Mouse (Mus musculus) heart, postnatal 0 days (tissue): Measurements from ENCODE around the gene Rad51c.
"Not testable (repeated sequence)": the region's sequence is repeated elsewhere in the genome, so short reads cannot be mapped to it uniquely, and the experiment has no call there.

Source experiments
- CTCF ChIP-seq: IDR thresholded peaks from 2 replicates; pipeline ENCODE4 v1.5.1; 2016; ENCODE audit warnings: antibody characterized with exemption, control low read depth, low read depth
- EP300 ChIP-seq: IDR thresholded peaks from 2 replicates; pipeline ENCODE4 v1.6.1; 2016; ENCODE audit warnings: antibody characterized with exemption, low read depth

DNA sequence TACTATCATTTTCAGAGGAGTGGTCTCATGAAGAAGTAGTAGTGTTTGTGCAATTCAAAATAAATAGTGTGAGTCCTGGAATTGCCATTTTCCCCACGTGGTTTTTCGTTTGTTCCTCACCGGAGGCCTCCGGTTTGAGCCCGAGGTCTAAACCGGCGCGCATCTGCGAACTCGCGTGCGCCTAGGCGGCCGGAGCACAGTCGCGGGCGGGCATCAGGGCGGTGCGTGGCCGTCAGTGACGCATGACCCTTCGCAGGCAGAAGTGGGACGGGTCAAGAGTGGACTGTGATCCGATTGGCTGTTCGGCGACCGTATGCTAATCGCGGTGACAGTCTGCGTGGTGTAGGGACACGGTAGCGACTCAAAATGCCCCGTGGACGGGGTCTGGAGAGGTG is 43.3 kb upstream of the Rad51c start:
- not testable (repeated sequence) for TF ChIP-seq CTCF, EP300
